Mouse (Mus musculus): ENCODE data around the gene Wdr54.

The Wdr54 gene

DNA sequence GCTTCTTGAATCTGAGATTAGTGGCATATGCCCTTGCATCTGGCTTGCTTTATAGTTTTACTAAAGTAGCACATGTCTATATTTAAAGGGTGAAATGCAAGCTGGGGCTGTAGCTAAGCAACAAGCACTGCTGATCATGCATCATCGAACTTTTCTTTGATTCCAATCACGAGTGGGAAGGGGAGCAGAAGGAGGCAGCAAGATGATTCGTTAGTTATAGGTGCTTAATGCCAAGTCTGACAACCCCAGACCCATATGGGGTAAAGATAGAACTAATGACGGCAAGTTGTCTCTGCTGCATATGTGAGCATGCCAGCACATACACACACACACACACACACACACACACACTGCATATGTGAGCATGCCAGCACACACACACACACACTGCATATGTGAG is 52.0 kb downstream of the Wdr54 start:
- no peak for DNase-seq (ENCODE audit: low spot score)

GRCm38 (mm10) chr6:83103130-83103650 is 53.0 kb downstream of the Wdr54 start:
- DNase-seq (ENCODE audit: low spot score) = no peak

DNA sequence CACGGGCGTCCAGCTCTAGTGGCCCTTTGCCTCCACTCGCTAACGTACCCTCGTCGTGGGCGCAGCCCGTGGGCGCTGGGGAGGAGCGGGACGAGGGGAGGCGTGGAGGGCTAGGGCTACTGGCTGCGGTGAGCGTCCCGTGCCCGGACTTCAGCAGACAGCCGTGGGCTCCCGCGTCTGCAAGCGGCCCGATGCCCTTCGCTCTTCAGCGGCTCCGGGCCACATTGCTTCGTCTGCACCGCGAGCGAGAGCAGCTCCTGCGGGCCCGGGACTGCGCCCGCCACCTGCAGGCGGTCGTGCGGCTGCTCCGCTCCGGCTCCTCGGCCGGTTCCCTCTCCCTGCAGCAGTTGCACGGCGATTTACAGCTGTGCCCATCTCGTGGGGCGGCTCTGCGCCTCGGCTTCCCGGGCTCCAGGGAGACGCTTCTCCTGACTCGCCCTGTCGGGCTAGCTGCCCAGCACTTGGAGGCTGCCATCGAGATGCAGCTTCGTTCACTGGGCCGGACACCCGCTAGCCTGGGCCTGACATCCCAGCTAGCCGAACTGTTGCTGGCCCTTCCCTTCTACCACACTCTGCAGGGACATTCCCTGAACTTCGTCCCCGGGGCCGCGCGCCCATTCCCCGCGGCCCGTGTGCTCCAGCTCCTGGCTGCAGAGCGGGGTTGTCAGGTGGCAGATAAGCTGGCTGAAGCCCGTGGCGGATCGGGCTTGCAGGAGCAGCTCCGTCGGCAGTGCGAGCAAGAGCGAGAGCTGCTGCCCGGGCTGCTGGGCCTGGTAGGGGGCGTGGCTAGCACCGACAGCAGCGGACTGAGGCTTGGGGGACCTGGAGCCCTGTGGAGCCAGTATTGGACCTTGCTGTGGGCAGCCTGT is 54.3 kb downstream of the Wdr54 start:
- DNase-seq (ENCODE audit: low spot score) = no peak

- peak; percentile 66 for DNase-seq (ENCODE audit: low spot score)
Measured at GRCm38 (mm10) chr6:83101316-83101687, 54.9 kb downstream of the Wdr54 start, which contains the start of the genes Ccdc142 and Gm42688. Ccdc142 (plus strand) TSS chr6:83101601. Gm42688 (plus strand) TSS chr6:83101617.
